Mouse (Mus musculus): ENCODE results near the gene Mrpl49.

Mrpl49 gene

DNA sequence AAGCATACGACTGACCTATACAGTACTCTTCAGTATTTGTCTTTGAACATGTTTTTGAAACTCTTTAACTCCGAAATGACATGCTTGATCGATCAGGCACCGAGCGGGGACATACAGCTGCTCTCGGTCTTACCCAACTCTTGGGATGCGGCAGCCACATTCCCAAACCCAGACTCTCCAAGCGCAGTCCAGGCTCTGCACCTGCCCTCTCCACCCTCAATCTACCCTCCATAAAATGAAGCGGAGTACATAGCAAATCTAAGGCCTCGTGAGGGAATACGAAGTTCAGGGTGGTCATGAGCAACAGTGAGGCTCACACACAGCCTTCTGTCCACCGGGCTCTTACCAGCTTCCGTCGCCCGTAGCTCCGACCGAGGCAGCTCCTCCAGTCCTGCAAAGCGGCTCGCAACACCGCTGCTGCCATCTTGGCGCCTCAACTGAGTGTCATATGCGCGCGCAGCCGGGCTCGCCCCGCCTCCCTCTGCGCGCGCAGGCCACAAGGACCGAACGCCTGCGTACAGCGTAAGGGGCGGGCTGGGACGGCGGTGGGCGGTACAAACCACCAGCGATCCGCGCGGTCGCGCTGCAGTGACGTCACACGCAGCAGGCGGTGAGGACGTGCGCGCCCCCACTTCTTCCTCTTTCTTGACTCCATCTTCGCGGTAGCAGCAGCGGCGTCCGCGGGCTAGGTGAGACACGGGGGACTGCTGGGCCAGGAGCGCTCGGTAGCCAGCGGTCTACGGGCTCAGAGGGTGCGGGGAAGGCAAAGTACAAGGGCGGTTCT, at the start of gene Mrpl49, which contains the start of gene Fau:
Mrpl49 (minus strand) TSS at position 473 of the 784 bp plus-strand sequence.
Fau (plus strand) TSS at position 532 of the 784 bp plus-strand sequence.
- in situ Hi-C loops (cut with MboI; ENCODE audit: low sequenced_read_pairs) = no loop called here

DNA sequence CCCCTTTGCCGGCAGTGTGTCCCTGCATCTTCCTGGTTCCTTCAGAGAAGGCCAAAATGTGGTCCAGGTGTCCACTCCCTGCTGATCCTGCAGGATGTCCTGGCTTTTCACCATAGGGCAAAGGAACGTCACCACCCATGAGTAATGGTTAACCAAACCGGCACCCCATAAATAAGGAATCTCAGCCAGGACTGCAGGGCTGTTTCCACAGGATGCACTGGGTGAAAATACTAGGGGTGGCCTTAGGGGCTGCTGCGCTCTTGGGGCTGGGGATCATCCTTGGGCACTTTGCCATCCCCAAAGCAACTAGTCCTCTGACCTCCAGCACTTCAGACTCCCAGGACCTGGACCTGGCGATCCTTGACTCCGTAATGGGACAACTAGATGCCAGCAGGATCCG, 48.0 kb upstream of the Mrpl49 start, which contains the start of gene Naaladl1:
Naaladl1 (plus strand) TSS at position 197 of the 400 bp plus-strand sequence.
- in situ Hi-C loops (cut with MboI; ENCODE audit: low sequenced_read_pairs) = no loop called here

DNA sequence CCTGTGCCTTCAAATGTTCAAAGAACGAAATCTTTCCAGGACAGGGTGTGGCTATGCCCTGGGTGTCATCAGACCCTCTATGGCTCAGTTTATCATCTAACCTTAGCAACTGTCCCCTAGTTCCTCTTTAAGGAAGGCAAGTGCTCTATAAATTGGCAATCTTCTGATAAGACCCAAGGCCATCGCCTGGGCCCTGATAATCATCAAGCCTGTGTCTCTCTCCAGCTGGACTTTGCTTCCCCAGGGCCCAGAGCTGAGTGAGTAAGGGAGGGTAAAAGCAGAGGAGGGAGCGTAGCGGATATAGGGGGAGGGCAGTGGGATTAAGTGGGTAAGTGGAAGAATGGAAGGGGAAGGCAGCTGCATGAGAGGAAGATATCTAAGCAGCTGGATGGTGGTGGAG, 46.9 kb upstream of the Mrpl49 start:
- in situ Hi-C loops (cut with MboI; ENCODE audit: low sequenced_read_pairs) = no loop called here

DNA sequence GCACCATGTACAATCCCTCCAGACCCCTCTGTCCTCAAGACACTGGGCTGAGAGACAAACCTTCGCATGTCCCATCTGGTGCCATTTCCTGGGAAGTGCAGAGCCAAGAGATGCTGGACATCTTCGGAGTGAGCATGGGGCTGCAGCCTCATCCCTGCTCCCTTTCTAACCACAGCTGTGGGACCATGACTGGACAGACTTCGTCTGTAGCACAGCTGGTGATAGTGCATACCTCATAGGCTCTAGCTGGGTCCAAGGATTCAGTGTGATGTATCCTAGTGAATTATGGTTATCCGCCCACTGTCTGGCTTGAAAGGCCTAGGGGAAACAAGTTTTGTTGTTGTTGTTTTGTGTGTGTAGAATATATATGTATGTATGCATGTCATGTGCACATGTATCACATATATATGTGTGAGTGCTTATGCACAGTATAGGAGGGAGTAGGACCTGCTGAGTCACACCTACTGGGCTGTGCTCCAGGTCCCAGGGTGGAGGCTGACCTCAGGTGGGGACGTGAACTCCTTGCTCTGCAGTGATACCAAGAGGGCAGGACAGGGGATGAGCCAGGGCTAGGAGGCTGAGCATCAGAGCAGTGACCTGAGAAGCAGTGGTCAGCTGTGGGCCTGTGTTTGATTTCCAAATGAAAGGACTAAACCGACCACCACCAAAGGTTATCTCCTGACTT, 44.7 kb upstream of the Mrpl49 start:
- in situ Hi-C loops (cut with MboI; ENCODE audit: low sequenced_read_pairs) = no loop called here

DNA sequence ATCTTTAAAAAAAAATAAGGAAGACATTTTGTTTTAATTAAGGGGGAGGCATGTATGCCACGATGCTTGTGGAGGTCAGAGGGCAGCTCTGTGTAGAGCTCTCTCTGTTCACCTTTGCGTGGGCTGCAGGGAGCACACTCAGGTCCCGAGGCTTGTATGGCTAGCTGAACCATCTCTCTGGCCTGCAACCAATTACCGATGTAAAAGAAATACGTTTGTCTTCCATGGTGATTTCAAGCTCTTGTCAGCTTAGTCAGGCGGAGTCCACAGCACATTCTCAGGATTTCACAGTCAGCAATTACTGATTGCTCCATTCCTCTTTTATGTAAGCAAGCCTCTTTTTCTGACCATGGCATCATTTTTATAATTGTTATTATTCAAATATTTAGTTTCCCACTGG, 43.6 kb upstream of the Mrpl49 start:
- in situ Hi-C loops (cut with MboI; ENCODE audit: low sequenced_read_pairs) = no loop called here

DNA sequence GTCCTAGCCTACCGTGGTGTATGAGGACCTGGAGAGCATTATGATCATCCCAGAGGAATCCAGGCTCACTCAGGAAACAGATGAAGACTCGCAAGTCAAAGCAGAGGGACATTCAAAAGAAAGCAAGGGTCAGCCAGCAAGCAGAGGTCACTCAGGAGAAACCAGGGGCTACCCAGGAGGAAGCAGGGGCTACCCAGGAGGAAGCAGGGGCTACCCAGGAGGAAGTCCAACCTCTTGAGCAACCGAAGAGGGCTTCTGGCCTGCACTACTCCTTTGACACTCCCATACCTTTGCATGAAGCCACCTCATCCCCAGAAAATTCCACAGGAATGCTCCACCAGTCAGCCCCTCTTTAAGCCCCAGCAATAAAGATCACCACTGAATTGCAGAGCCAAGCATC, 40.3 kb upstream of the Mrpl49 start:
- in situ Hi-C loops (cut with MboI; ENCODE audit: low sequenced_read_pairs) = no loop called here

- in situ Hi-C loops (cut with MboI; ENCODE audit: low sequenced_read_pairs) = no loop called here
These were observed 36.5 kb upstream of the Mrpl49 start, which contains the start of gene AC131692.1 for GRCm38 (mm10) chr19:6094119-6094518. AC131692.1 (plus strand) TSS chr19:6094419.

DNA sequence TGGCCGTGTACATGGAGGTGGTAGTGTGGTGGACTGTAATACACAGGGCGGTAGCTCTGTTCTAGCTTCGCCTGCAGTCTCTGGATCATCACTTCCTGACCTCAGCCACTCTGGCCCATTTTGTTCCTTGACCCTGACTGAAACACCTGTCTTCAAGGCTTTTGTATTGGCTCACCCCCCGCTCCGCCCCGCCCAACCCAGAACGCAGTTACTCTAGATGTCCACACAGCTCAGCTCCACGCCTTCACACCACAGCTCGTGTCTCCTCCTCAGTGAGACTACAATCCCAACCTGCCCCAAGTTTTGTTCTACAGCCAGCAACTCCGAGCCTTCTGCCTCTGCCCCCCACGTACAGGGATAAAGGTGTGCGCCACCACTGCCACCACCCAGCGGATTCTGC, 31.3 kb upstream of the Mrpl49 start:
- in situ Hi-C loops (cut with MboI; ENCODE audit: low sequenced_read_pairs) = no loop called here

- in situ Hi-C loops (cut with MboI; ENCODE audit: low sequenced_read_pairs) = no loop called here
These were observed 27.9 kb upstream of the Mrpl49 start for GRCm38 (mm10) chr19:6085417-6085879.

- in situ Hi-C loops (cut with MboI; ENCODE audit: low sequenced_read_pairs) = no loop called here
These were observed 27.1 kb upstream of the Mrpl49 start, which contains the start of the genes Zfpl1 and Cdca5 for GRCm38 (mm10) chr19:6084478-6085248. Zfpl1 (minus strand) TSS chr19:6084956. Cdca5 (plus strand) TSS chr19:6084983.

- in situ Hi-C loops (cut with MboI; ENCODE audit: low sequenced_read_pairs) = no loop called here
These were observed 24.6 kb upstream of the Mrpl49 start, which contains the start of gene Gm28374 for GRCm38 (mm10) chr19:6082156-6082555. Gm28374 (minus strand) TSS chr19:6082256.

GRCm38 (mm10) chr19:6079983-6080480, 22.4 kb upstream of the Mrpl49 start, which contains the start of gene Tmem262:
Tmem262 (plus strand) TSS chr19:6080033.
- in situ Hi-C loops (cut with MboI; ENCODE audit: low sequenced_read_pairs) = no loop called here

GRCm38 (mm10) chr19:6076564-6077393, 19.2 kb upstream of the Mrpl49 start, which contains the start of gene Vps51:
Vps51 (minus strand) TSS chr19:6077231.
- in situ Hi-C loops (cut with MboI; ENCODE audit: low sequenced_read_pairs) = no loop called here

- in situ Hi-C loops (cut with MboI; ENCODE audit: low sequenced_read_pairs) = no loop called here
These were observed 16.3 kb upstream of the Mrpl49 start for GRCm38 (mm10) chr19:6073889-6074288.

- in situ Hi-C loops (cut with MboI; ENCODE audit: low sequenced_read_pairs) = no loop called here
These were observed 13.7 kb upstream of the Mrpl49 start for GRCm38 (mm10) chr19:6071261-6071660.

GRCm38 (mm10) chr19:6070571-6071250, 13.1 kb upstream of the Mrpl49 start:
- in situ Hi-C loops (cut with MboI; ENCODE audit: low sequenced_read_pairs) = no loop called here

DNA sequence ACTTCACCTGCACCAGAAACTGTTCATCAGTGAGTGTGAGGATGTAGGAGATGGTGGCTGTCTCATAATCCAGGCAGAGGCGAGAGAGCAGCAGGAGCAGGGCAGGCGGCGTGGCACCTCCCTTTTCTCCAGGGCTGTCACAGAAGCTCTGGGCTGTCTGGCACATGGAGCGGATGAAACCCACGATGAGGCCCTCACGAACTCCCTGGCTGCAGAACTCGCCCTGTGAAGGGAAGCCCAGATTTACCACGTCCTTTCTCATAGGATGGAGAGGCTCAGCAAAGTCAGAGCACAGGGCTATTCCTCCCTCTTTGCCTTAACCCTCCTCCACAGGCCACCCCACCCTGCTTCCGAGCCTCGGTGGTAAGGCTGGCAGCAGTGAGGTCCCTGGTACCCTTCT, 12.3 kb upstream of the Mrpl49 start:
- in situ Hi-C loops (cut with MboI; ENCODE audit: low sequenced_read_pairs) = no loop called here

- in situ Hi-C loops (cut with MboI; ENCODE audit: low sequenced_read_pairs) = no loop called here
These were observed 11.4 kb upstream of the Mrpl49 start for GRCm38 (mm10) chr19:6068951-6069350.
